Mouse (Mus musculus) C2C12 (cell line): ENCODE measurements around the gene Nab2.

Experiments
- CTCF ChIP-seq: IDR thresholded peaks from one replicate; pipeline ENCODE4 v1.5.1; 2011; ENCODE audit not compliant: control insufficient read depth, insufficient read depth, insufficient read length
- MAX ChIP-seq: IDR thresholded peaks from one replicate; pipeline ENCODE4 v1.6.1; 2011; ENCODE audit warnings: mild to moderate bottlenecking, control low read depth
- MYOD1 ChIP-seq: IDR thresholded peaks from one replicate; pipeline ENCODE4 v1.6.1; 2011; ENCODE audit warnings: low read depth; ENCODE audit not compliant: control insufficient read depth, insufficient read length
- MYOG ChIP-seq: IDR thresholded peaks from one replicate; pipeline ENCODE4 v1.6.1; 2011; ENCODE audit not compliant: control insufficient read depth, insufficient read length; ENCODE audit errors: extremely low read depth
- USF1 ChIP-seq: IDR thresholded peaks from one replicate; pipeline ENCODE4 v1.6.1; 2011; ENCODE audit warnings: low read depth, mild to moderate bottlenecking, control low read depth, moderate library complexity

DNA sequence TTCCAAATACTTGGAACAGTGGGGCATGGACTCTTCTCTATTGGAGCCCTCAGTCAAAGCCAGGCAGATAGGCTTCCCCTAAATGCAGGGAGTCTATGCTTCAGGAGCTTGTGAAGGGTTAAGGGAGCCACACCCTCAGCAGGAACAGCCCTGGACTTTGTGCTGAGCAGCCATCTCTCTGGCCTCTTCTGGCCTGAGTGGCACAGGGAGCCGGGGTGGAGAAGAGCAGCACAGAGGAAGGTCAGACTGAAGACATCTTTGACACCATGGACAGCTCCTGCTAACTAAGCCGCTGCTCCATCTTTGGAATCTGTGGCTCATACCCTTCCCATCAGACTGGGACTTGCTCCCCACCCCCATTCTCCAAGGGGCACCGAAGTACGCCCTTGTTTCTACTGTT lies 34.9 kb upstream of the Nab2 start:
- TF ChIP-seq CTCF (no peak), MYOD1 (no peak), MAX (no peak), USF1 (no peak), MYOG (no peak)
